Mouse (Mus musculus): Measurements from ENCODE around the gene Ndufaf2. TPM values are rescaled to one million over a fixed set of nuclear protein-coding genes. Genes with fewer than 3 reads are reported as not detected.

Ndufaf2 gene
- polyA plus RNA-seq, 1 experiment, result 29.6 TPM

DNA sequence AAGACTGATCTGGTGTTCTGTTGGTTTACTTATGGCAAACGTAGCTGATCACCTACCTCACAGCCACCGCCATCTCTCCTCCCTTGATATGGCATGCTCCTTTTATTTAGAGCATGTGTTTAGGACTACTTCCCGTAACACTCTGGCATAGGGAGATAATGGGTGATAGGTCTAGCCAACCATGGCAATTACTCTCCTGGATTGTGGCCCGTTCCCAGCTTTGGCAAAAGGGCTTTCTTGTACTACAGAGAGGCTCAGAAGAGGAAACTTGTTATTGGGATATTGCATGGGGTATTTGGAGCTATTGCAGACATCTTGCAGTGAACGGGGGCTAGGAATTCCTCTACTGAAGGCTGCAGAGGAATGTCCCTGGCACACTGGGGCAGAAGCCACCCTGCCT lies 197.9 kb downstream of the Ndufaf2 start:
- H3K9me3 ChIP-seq, result no peaks in the 10 kb centered on the region; the same call in 1 of the 2 replicates
- H3K36me3 ChIP-seq (replicated peaks; ENCODE audit: low read length), result no peaks in the 10 kb centered on the region
- peak overlapping the region; percentile 14 for H3K4me3 ChIP-seq (replicated peaks)
- H3K4me1 ChIP-seq, result peaks cover 27% of the 10 kb centered on the region
- TF ChIP-seq FLI1 (IDR thresholded peaks at IDR 0.05; ENCODE audit: low read length) (no peak), GATA1 (IDR thresholded peaks at IDR 0.05; ENCODE audit: borderline replicate concordance, low read length) (no peak)
- peaks cover 21% of the 10 kb centered on the region for H3K27me3 ChIP-seq (replicated peaks)

DNA sequence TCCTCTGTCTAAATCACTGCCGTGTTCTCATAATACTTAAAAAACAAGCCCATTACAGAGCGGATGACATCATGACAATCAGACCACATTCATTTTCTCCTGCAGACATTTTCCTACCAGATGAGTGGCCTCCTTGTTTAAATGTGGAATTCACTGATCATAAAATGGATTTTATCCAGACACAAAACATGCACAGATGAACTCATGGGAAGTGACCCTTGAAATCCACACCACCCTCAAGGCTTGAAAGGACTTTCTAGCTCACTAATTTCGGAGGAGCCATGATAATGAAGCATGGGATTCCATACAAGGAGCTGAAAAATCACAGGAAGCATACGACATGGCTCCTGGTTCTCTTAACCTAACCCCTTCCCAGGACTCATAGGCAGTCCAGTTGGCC lies 198.5 kb downstream of the Ndufaf2 start:
- Histone ChIP-seq H3K4me1 (peaks cover 33% of the 10 kb centered on the region), H3K9me3 (no peaks in the 10 kb centered on the region; the same call in 1 of the 2 replicates), H3K4me3 (replicated peaks) (no peak overlapping the region), H3K36me3 (replicated peaks; ENCODE audit: low read length) (no peaks in the 10 kb centered on the region), H3K27me3 (replicated peaks) (peaks cover 21% of the 10 kb centered on the region)
- no peak for TF ChIP-seq GATA1 (IDR thresholded peaks at IDR 0.05; ENCODE audit: borderline replicate concordance, low read length)

- Histone ChIP-seq H3K4me3 (replicated peaks) (peak overlapping the region; percentile 87), H3K9me3 (no peaks in the 10 kb centered on the region; the same call in 1 of the 2 replicates), H3K27me3 (replicated peaks) (peaks cover 4% of the 10 kb centered on the region), H3K4me1 (peaks cover 41% of the 10 kb centered on the region), H3K36me3 (replicated peaks; ENCODE audit: low read length) (no peaks in the 10 kb centered on the region)
- TF ChIP-seq FLI1 (IDR thresholded peaks at IDR 0.05; ENCODE audit: low read length), result no peak
- no peak for TF ChIP-seq GATA1 (IDR thresholded peaks at IDR 0.05; ENCODE audit: borderline replicate concordance, low read length)
Measured at GRCm38 (mm10) chr13:107956246-107956645, 202.2 kb downstream of the Ndufaf2 start.

DNA sequence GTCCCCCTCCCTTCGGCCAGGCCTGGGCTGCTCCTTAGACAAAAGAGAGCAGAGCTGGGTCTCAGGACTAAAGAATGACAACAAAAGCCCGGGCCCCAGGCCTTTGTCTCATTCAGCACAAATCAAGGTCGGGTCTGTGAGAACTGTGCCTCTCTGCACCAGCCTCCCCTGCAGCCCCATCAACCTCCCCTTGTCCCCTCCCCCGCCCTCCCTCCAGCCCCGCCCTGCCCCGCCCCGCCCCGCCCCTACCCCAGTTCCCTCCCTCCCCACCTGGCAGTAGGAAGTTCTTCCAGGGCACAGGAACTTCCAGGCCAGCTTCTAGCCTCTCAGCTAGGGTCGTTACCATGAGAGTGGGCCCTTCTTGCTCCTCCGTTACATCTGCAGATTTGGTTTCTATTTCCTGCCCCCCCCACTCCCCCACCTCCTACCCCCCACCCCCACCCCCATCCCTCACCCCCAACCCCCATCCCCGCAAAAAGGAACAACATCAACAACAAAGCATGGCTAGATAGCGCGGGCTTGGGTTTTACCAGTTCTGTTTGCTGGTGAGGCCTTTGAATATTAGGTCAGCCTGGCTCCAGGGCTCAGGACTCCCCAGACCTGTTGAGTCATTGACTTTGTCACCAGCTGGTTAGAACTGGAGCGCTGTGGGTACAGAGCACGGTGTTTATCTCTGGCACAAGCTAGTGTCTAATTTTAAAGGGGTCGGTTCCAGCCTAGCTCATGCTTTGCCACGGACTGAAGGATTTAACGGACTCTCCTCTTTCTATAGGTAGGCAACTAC lies 202.9 kb downstream of the Ndufaf2 start:
- Histone ChIP-seq H3K4me3 (replicated peaks) (peak overlapping the region; percentile 87), H3K27me3 (replicated peaks) (peaks cover 4% of the 10 kb centered on the region), H3K4me1 (peaks cover 40% of the 10 kb centered on the region), H3K9me3 (no peaks in the 10 kb centered on the region; the same call in 1 of the 2 replicates), H3K36me3 (replicated peaks; ENCODE audit: low read length) (no peaks in the 10 kb centered on the region)
- TF ChIP-seq FLI1 (IDR thresholded peaks at IDR 0.05; ENCODE audit: low read length) (no peak), GATA1 (IDR thresholded peaks at IDR 0.05; ENCODE audit: borderline replicate concordance, low read length) (no peak)

GRCm38 (mm10) chr13:107954445-107955261 lies 203.8 kb downstream of the Ndufaf2 start:
- Histone ChIP-seq H3K27me3 (replicated peaks) (no peaks in the 10 kb centered on the region), H3K4me1 (peaks cover 36% of the 10 kb centered on the region), H3K36me3 (replicated peaks; ENCODE audit: low read length) (no peaks in the 10 kb centered on the region), H3K4me3 (replicated peaks) (peak overlapping the region; percentile 76), H3K9me3 (no peaks in the 10 kb centered on the region)
- TF ChIP-seq FLI1 (IDR thresholded peaks at IDR 0.05; ENCODE audit: low read length) (no peak), GATA1 (IDR thresholded peaks at IDR 0.05; ENCODE audit: borderline replicate concordance, low read length) (no peak)

- Histone ChIP-seq H3K4me3 (replicated peaks) (peak overlapping the region; percentile 76), H3K27me3 (replicated peaks) (no peaks in the 10 kb centered on the region), H3K36me3 (replicated peaks; ENCODE audit: low read length) (no peaks in the 10 kb centered on the region), H3K4me1 (peaks cover 35% of the 10 kb centered on the region), H3K9me3 (no peaks in the 10 kb centered on the region)
- TF ChIP-seq FLI1 (IDR thresholded peaks at IDR 0.05; ENCODE audit: low read length) (no peak), GATA1 (IDR thresholded peaks at IDR 0.05; ENCODE audit: borderline replicate concordance, low read length) (no peak)
Measured at GRCm38 (mm10) chr13:107954100-107954444, 204.4 kb downstream of the Ndufaf2 start.

Other genes with a start within 250 kb of the Ndufaf2 start
- 1.1 and 7.4 TPM in 2 replicates for gene Smim15, start 114.2 kb downstream of the Ndufaf2 start, polyA plus RNA-seq (2012; ENCODE audit: insufficient read depth, low replicate concordance)
- 1.00 and 6.8 TPM in 2 replicates for gene Ercc8, start 108 bp upstream of the Ndufaf2 start, polyA plus RNA-seq (2012; ENCODE audit: insufficient read depth, low replicate concordance)
- gene Elovl7, start 55.8 kb upstream of the Ndufaf2 start, polyA plus RNA-seq (2012; ENCODE audit: insufficient read depth, low replicate concordance), result 2.0 TPM in 1 of 2 replicates, not detected in the other
- gene Depdc1b, start 157.7 kb upstream of the Ndufaf2 start, polyA plus RNA-seq (2012; ENCODE audit: insufficient read depth, low replicate concordance), result 0.65 and 4.7 TPM in 2 replicates